Mouse (Mus musculus) heart, embryonic 12.5 days (tissue): ENCODE results near the gene E130308A19Rik. TPM values are rescaled to one million over a fixed set of nuclear protein-coding genes. Genes with fewer than 3 reads are reported as not detected.

ENCODE experiments used
- ATAC-seq: fragments of 200-750 bp; cut with Nextera tagmentation; 2 replicates; pipeline ENCODE4 v1.8.0; 2017; ENCODE audit warnings: moderate TSS enrichment, moderate library complexity; ENCODE audit not compliant: insufficient number of reproducible peaks, low FRiP score
- H3K27ac ChIP-seq: fragments of 300-500 bp; sonication (generic); 2 replicates; pipeline ENCODE4 v1.5.1; 2016; ENCODE audit warnings: mild to moderate bottlenecking, moderate library complexity; ENCODE audit not compliant: poor library complexity, severe bottlenecking
- H3K27me3 ChIP-seq: fragments of 300-500 bp; sonication (generic); replicated peaks from 2 replicates; pipeline ENCODE4 v1.6.1; 2016; ENCODE audit warnings: mild to moderate bottlenecking, moderate library complexity
- H3K36me3 ChIP-seq: fragments of 300-500 bp; sonication (generic); 2 replicates; pipeline ENCODE4 v1.6.1; 2016; ENCODE audit warnings: mild to moderate bottlenecking, moderate library complexity
- H3K4me1 ChIP-seq: fragments of 300-500 bp; sonication (generic); replicated peaks from 2 replicates; pipeline ENCODE4 v1.6.1; 2016; ENCODE audit warnings: mild to moderate bottlenecking
- H3K4me2 ChIP-seq: fragments of 300-500 bp; sonication (generic); 2 replicates; pipeline ENCODE4 v1.6.1; 2016; ENCODE audit warnings: mild to moderate bottlenecking, moderate library complexity
- H3K4me3 ChIP-seq: fragments of 300-500 bp; sonication (generic); 2 replicates; pipeline ENCODE4 v1.5.1; 2016; ENCODE audit warnings: mild to moderate bottlenecking
- H3K9ac ChIP-seq: fragments of 300-500 bp; sonication (generic); 2 replicates; pipeline ENCODE4 v1.6.1; 2016; ENCODE audit warnings: mild to moderate bottlenecking, moderate library complexity
- H3K9me3 ChIP-seq: fragments of 300-500 bp; sonication (generic); replicated peaks from 2 replicates; pipeline ENCODE4 v1.6.1; 2016; ENCODE audit warnings: mild to moderate bottlenecking, moderate library complexity
- WGBS: fragments of 180-500 bp; shearing (Covaris S2); methylation state at CpG from one replicate; pipeline ENCODE4 v1.1.7; 2016; 5-methylcytosine and 5-hydroxymethylcytosine counted together
- polyA plus RNA-seq: library from polyadenylated mRNA; unstranded; fragments of >200 nt; fragmentation: Nextera tagmentation; extraction: Ambion mirVana; gene quantifications from 2 replicates; pipeline ENCODE4 v1.2.1, GENCODE M21; 2016

The E130308A19Rik gene
- polyA plus RNA-seq, 1 experiment from 2014 or later: 30.1 TPM

GRCm38 (mm10) chr4:59714472-59714871, 88.5 kb downstream of the E130308A19Rik start:
- no peak for ATAC-seq
- no peak overlapping the region for H3K4me2 ChIP-seq
- H3K9me3 ChIP-seq: no peaks in the 10 kb centered on the region
- H3K4me1 ChIP-seq: peaks cover 23% of the 10 kb centered on the region
- H3K36me3 ChIP-seq: no peaks in the 10 kb centered on the region
- no peak overlapping the region for H3K4me3 ChIP-seq
- no peak overlapping the region for H3K27ac ChIP-seq
- no peak overlapping the region for H3K9ac ChIP-seq
- no peaks in the 10 kb centered on the region for H3K27me3 ChIP-seq
- WGBS: 64% methylated on average over 6 of the region's 6 CpGs

GRCm38 (mm10) chr4:59714926-59715325, 88.9 kb downstream of the E130308A19Rik start:
- H3K4me3 ChIP-seq: no peak overlapping the region

GRCm38 (mm10) chr4:59715531-59715930, 89.5 kb downstream of the E130308A19Rik start:
- WGBS: 89% methylated on average over 3 of the region's 3 CpGs
- H3K4me1 ChIP-seq: peaks cover 23% of the 10 kb centered on the region
- no peak for ATAC-seq

More at GRCm38 (mm10) chr4:59714926-59715325, 88.9 kb downstream of the E130308A19Rik start:
- peaks cover 4% of the 10 kb centered on the region; the same call in 1 of the 2 replicates for H3K36me3 ChIP-seq
- ATAC-seq: no peak
- no peaks in the 10 kb centered on the region for H3K9me3 ChIP-seq
- peaks cover 23% of the 10 kb centered on the region for H3K4me1 ChIP-seq
- H3K4me2 ChIP-seq: no peak overlapping the region
- WGBS: 76% methylated on average over 7 of the region's 7 CpGs
- no peak overlapping the region for H3K27ac ChIP-seq
- H3K9ac ChIP-seq: no peak overlapping the region
- H3K27me3 ChIP-seq: no peaks in the 10 kb centered on the region

DNA sequence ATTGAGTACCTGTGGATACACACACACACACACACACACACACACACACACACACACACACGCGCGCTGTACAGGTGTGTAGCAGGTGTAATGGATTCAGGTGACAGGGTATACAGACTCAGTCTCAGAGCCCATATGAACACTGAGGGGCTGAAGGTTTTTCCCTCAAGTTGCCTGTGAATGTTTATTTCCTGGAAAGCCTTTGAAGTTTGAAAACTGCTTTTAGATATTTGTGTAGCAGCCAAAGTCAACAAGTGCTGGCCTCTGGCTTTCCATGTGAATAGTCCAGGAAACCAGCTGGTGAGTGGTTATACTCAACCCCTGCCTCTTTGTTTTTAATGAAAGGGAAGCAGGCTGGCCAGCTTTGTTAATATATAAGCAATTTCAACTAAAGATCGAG, 91.3 kb downstream of the E130308A19Rik start:
- Histone ChIP-seq H3K4me3 (no peak overlapping the region), H3K9ac (no peak overlapping the region), H3K4me1 (peaks cover 22% of the 10 kb centered on the region), H3K4me2 (no peak overlapping the region), H3K27ac (no peak overlapping the region; the same call in 1 of the 2 replicates), H3K9me3 (no peaks in the 10 kb centered on the region), H3K27me3 (no peaks in the 10 kb centered on the region), H3K36me3 (peaks cover 11% of the 10 kb centered on the region)
- ATAC-seq: no peak
- 88% methylated on average over 4 of the region's 4 CpGs for WGBS

More at GRCm38 (mm10) chr4:59715531-59715930, 89.5 kb downstream of the E130308A19Rik start:
- no peak overlapping the region for H3K27ac ChIP-seq
- no peak overlapping the region for H3K9ac ChIP-seq
- no peaks in the 10 kb centered on the region for H3K27me3 ChIP-seq
- H3K36me3 ChIP-seq: peaks cover 10% of the 10 kb centered on the region
- no peak overlapping the region for H3K4me3 ChIP-seq
- H3K4me2 ChIP-seq: no peak overlapping the region
- H3K9me3 ChIP-seq: no peaks in the 10 kb centered on the region

- no peaks in the 10 kb centered on the region for H3K27me3 ChIP-seq
- whole genome bisulfite sequencing: 77% methylated on average over 8 of the region's 8 CpGs
- H3K36me3 ChIP-seq: peaks cover 11% of the 10 kb centered on the region
- no peak overlapping the region for H3K9ac ChIP-seq
- H3K27ac ChIP-seq: no peak overlapping the region
- H3K4me1 ChIP-seq: peaks cover 22% of the 10 kb centered on the region
- no peak overlapping the region for H3K4me3 ChIP-seq
- no peak; the same call in 1 of the 2 replicates for ATAC-seq
- H3K9me3 ChIP-seq: no peaks in the 10 kb centered on the region
- no peak overlapping the region for H3K4me2 ChIP-seq
These were observed 92.5 kb downstream of the E130308A19Rik start for GRCm38 (mm10) chr4:59718542-59718941.

- Histone ChIP-seq H3K4me2 (no peak overlapping the region), H3K36me3 (peaks cover 11% of the 10 kb centered on the region), H3K4me1 (peaks cover 16% of the 10 kb centered on the region), H3K27me3 (no peaks in the 10 kb centered on the region), H3K27ac (no peak overlapping the region), H3K9ac (no peak overlapping the region), H3K9me3 (no peaks in the 10 kb centered on the region), H3K4me3 (no peak overlapping the region)
- ATAC-seq: no peak
- 86% methylated on average over 32 of the region's 32 CpGs for WGBS
These were observed 93.7 kb downstream of the E130308A19Rik start for GRCm38 (mm10) chr4:59719481-59720355.

- no peak for ATAC-seq
- no peak overlapping the region for H3K9ac ChIP-seq
- H3K4me3 ChIP-seq: no peak overlapping the region
- no peaks in the 10 kb centered on the region for H3K9me3 ChIP-seq
- H3K4me2 ChIP-seq: no peak overlapping the region
- no peak overlapping the region for H3K27ac ChIP-seq
- peaks cover 11% of the 10 kb centered on the region for H3K36me3 ChIP-seq
- 93% methylated on average over 3 of the region's 3 CpGs for WGBS
- no peaks in the 10 kb centered on the region for H3K27me3 ChIP-seq
- peaks cover 11% of the 10 kb centered on the region for H3K4me1 ChIP-seq
These were observed 95.8 kb downstream of the E130308A19Rik start for GRCm38 (mm10) chr4:59721811-59722210.

- no peak overlapping the region for H3K27ac ChIP-seq
- no peaks in the 10 kb centered on the region for H3K9me3 ChIP-seq
- H3K4me3 ChIP-seq: no peak overlapping the region
- no peak overlapping the region for H3K9ac ChIP-seq
- WGBS: 60% methylated on average over 4 of the region's 4 CpGs
- H3K27me3 ChIP-seq: no peaks in the 10 kb centered on the region
- H3K4me1 ChIP-seq: peaks cover 3% of the 10 kb centered on the region; the same call in 1 of the 2 replicates
- ATAC-seq: no peak
- H3K36me3 ChIP-seq: no peaks in the 10 kb centered on the region
- no peak overlapping the region for H3K4me2 ChIP-seq
These were observed 99.6 kb downstream of the E130308A19Rik start for GRCm38 (mm10) chr4:59725579-59725978.

DNA sequence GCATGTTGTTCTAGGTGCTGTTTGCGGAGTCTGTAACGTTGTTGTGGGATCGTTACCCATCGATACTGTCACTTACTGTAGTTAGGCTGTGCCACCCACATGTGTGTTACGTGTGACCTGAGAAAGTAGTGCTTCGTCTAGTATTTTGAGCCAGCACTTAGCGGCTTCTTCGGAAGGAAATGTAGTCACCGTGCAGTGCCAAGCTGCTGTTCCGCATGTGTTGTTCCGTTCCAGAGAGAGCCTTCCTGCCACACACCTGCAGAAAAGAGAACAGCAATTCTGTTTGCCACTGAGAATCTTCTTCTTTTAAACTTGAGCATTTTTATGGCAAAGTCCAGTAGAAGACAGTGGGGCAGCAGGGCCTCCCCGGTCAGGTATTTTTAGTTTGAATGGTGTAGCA, 100.5 kb downstream of the E130308A19Rik start:
- Histone ChIP-seq H3K27me3 (no peaks in the 10 kb centered on the region), H3K36me3 (no peaks in the 10 kb centered on the region), H3K9ac (no peak overlapping the region), H3K4me3 (no peak overlapping the region), H3K27ac (no peak overlapping the region), H3K9me3 (no peaks in the 10 kb centered on the region), H3K4me2 (no peak overlapping the region), H3K4me1 (peaks cover 3% of the 10 kb centered on the region; the same call in 1 of the 2 replicates)
- 92% methylated on average over 12 of the region's 12 CpGs for WGBS
- no peak for ATAC-seq

- H3K9ac ChIP-seq: no peak overlapping the region
- no peak overlapping the region for H3K27ac ChIP-seq
- no peaks in the 10 kb centered on the region for H3K27me3 ChIP-seq
- no peak for ATAC-seq
- no peak overlapping the region for H3K4me3 ChIP-seq
- H3K9me3 ChIP-seq: no peaks in the 10 kb centered on the region
- no peaks in the 10 kb centered on the region for H3K36me3 ChIP-seq
- peaks cover 3% of the 10 kb centered on the region; the same call in 1 of the 2 replicates for H3K4me1 ChIP-seq
- no peak overlapping the region for H3K4me2 ChIP-seq
- 83% methylated on average over 5 of the region's 5 CpGs for WGBS
These were observed 101.3 kb downstream of the E130308A19Rik start for GRCm38 (mm10) chr4:59727187-59727877.

DNA sequence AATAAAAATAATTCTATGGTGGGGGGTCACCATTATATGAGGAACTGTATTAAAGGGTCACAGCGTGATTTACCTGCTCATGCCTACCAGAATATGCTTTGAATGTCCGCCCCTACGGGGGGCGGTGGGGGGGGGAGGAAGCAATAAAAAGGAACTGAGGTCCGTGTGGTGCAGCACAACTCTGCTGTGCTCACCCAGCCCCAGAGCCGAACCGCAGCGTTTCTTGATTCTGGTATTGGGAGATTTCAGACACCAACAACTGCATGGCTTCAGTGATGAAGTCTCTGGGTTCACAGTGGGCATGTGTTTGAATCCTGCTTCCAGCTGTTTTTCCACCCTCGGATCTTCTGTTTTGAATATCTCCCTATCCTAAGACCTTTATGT, 101.9 kb downstream of the E130308A19Rik start:
- Histone ChIP-seq H3K9ac (no peak overlapping the region), H3K4me2 (no peak overlapping the region), H3K27me3 (no peaks in the 10 kb centered on the region), H3K27ac (no peak overlapping the region), H3K36me3 (no peaks in the 10 kb centered on the region), H3K9me3 (no peaks in the 10 kb centered on the region), H3K4me1 (no peaks in the 10 kb centered on the region), H3K4me3 (no peak overlapping the region)
- no peak for ATAC-seq
- 86% methylated on average over 9 of the region's 9 CpGs for WGBS
